Comparison of ENCODE assay signal across 24 mouse cellular contexts in the genomic region with DNA sequence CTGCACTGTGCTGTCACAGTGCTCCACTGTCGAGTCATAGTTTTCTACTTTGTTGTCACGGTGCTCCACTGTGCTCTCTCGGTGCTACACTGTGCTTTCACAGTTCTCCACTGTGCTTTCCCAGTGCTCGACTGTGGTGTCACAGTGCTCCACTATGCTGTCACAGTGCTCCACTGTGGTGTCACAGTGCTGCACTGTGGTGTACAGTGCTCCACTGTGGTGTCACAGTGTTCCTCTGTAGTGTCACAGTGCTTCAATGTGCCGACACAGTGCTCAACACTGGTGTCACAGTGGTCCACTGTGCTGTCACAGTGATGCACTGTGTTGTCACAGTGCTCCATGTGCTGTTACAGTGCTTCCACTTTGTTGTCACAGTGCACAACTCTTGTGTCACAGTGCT.
DNase-seq lines count a peak whose midpoint lies in the region; ATAC-seq and TF ChIP-seq lines count a peak whose summit lies in the region.
"Had no signal": no experiment of that assay in that cellular context is flagged by ENCODE, and none has a peak within 500 bp of the region (broad histone marks: within the 10 kb centered on the region; RNA-seq: fewer than 3 reads in every experiment).

No protein-coding gene starts in this region.

- H3K27ac ChIP-seq in liver, postnatal 0 days (ENCODE audit: low read depth) = no peak overlapping the region
- no peak overlapping the region for H3K27ac ChIP-seq in liver, embryonic 12.5 days
- H3K27ac ChIP-seq: heart, adult 2 months; heart, embryonic 15.5 days; hindbrain, embryonic 14.5 days; intestine, embryonic 15.5 days had no signal

- no peak for TF ChIP-seq CTCF in liver, postnatal 0 days (IDR thresholded peaks at IDR 0.05; ENCODE audit: low read depth)
- TF ChIP-seq CTCF in G1E (IDR thresholded peaks at IDR 0.05; ENCODE audit: low read depth, low read length) = no peak

- no peaks in the 10 kb centered on the region for H3K4me1 ChIP-seq in liver, postnatal 0 days (ENCODE audit: insufficient read depth)
- H3K4me1 ChIP-seq in liver, embryonic 12.5 days = no peaks in the 10 kb centered on the region
- no peaks in the 10 kb centered on the region for H3K4me1 ChIP-seq in G1E (ENCODE audit: insufficient read depth, low read depth, low read length)
- H3K4me1 ChIP-seq: heart, embryonic 12.5 days; heart, embryonic 15.5 days; intestine, embryonic 15.5 days had no signal

- H3K36me3 ChIP-seq in liver, postnatal 0 days (replicated peaks; ENCODE audit: insufficient read depth, low read length) = no peaks in the 10 kb centered on the region
- no peaks in the 10 kb centered on the region for H3K36me3 ChIP-seq in liver, embryonic 12.5 days
- H3K36me3 ChIP-seq in G1E (replicated peaks) = no peaks in the 10 kb centered on the region
- H3K36me3 ChIP-seq: heart, embryonic 12.5 days; heart, embryonic 15.5 days; intestine, embryonic 15.5 days had no signal

- H3K27me3 ChIP-seq in liver, postnatal 0 days (ENCODE audit: insufficient read depth, low read length) = no peaks in the 10 kb centered on the region
- 0 out of 2 replicates have a peak, but pooled peaks cover 3% of the 10 kb centered on the region for H3K27me3 ChIP-seq in liver, embryonic 12.5 days (replicated peaks)
- peaks cover 14% of the 10 kb centered on the region for H3K27me3 ChIP-seq in G1E (ENCODE audit: insufficient read depth, low read length)
- H3K27me3 ChIP-seq: CH12.LX; heart, embryonic 12.5 days; heart, embryonic 15.5 days; intestine, embryonic 15.5 days had no signal

- no peak overlapping the region for H3K4me2 ChIP-seq in liver, postnatal 0 days (ENCODE audit: low read depth, low read length)
- no peak overlapping the region for H3K4me2 ChIP-seq in liver, embryonic 12.5 days
- H3K4me2 ChIP-seq: heart, embryonic 12.5 days; heart, embryonic 15.5 days; hindbrain, embryonic 14.5 days; intestine, embryonic 15.5 days had no signal

- no peak for TF ChIP-seq EP300 in liver, postnatal 0 days (IDR thresholded peaks at IDR 0.05; ENCODE audit: low read depth)

- no peaks in the 10 kb centered on the region for H3K9me3 ChIP-seq in liver, postnatal 0 days (ENCODE audit: low read length)
- H3K9me3 ChIP-seq in liver, embryonic 12.5 days (replicated peaks) = no peaks in the 10 kb centered on the region
- H3K9me3 ChIP-seq in G1E (replicated peaks) = peaks cover 24% of the 10 kb centered on the region
- H3K9me3 ChIP-seq: heart, embryonic 15.5 days; intestine, embryonic 15.5 days had no signal

- no peak overlapping the region for H3K4me3 ChIP-seq in liver, postnatal 0 days (ENCODE audit: low read depth, low read length)
- H3K4me3 ChIP-seq in liver, embryonic 12.5 days = no peak overlapping the region
- H3K4me3 ChIP-seq in G1E (ENCODE audit: low read depth, low read length) = peak overlapping the region; percentile 0; the same call in 1 of the 2 replicates
- H3K4me3 ChIP-seq: heart, adult 2 months; heart, embryonic 12.5 days; heart, embryonic 15.5 days; intestine, embryonic 15.5 days had no signal

- no peak for ATAC-seq in liver, postnatal 0 days
- ATAC-seq in liver, embryonic 12.5 days = no peak
- no peak for ATAC-seq in G1E (ENCODE audit: extremely low read depth, insufficient number of reproducible peaks, low FRiP score, poor library complexity, severe bottlenecking)
- ATAC-seq: activated CD4-positive, CD25-positive, alpha-beta regulatory T cell, adult 4 months; forebrain, embryonic 14.5 days; intestine, embryonic 15.5 days had no signal

- peak; percentile 69 for DNase-seq in heart, adult 11 months
- DNase-seq in heart, postnatal 36 days = no peak
- DNase-seq in liver, postnatal 0 days = peak; percentile 12
- peak; percentile 6 for DNase-seq in retina, postnatal 1 day
- no peak for DNase-seq in retina, embryonic 14.5 days (ENCODE audit: low spot score)
- no peak for DNase-seq in G1E (ENCODE audit: low spot score)
- DNase-seq in layer of hippocampus, postnatal 25 days (ENCODE audit: extremely low spot score in 1 of 2, low spot score in 1 of 2) = no peak
- DNase-seq: adrenal gland, adult 8-10 months; adrenal gland, postnatal 25 days; cerebellum, adult 18-20 months; cerebellum, adult 9-10 months; cerebellum, postnatal 14 days; gastrocnemius, postnatal 25 days; heart, adult 2 months; heart, postnatal 10 days; heart, postnatal 4 days had no signal

- intact Hi-C loops in heart, postnatal 36 days (cut with DNase I) = loop anchor here (5.0 kb wide), 1 partner anchor 75 kb away; no protein-coding TSS in a partner anchor

- 70% methylated on average over 5 of the region's 5 CpGs for WGBS in liver, postnatal 0 days (ENCODE audit: insufficient replicate concordance)
- WGBS in liver, embryonic 12.5 days (ENCODE audit: insufficient replicate concordance) = 62% methylated on average over 5 of the region's 5 CpGs

- H3K9ac ChIP-seq in liver, postnatal 0 days (replicated peaks) = no peak overlapping the region
- H3K9ac ChIP-seq in liver, embryonic 12.5 days = no peak overlapping the region
- H3K9ac ChIP-seq: heart, embryonic 12.5 days; heart, embryonic 15.5 days; hindbrain, embryonic 14.5 days; intestine, embryonic 15.5 days had no signal

Comparison
In these comparisons a context has a peak if more than half of its experiments do, and no peak if none do; other contexts are left out.
1. DNase-seq: peak in heart, adult 11 months (single experiment), liver, postnatal 0 days (single experiment) and retina, postnatal 1 day (single experiment); none in heart, postnatal 36 days (0 of 2), retina, embryonic 14.5 days (single experiment), G1E (single experiment) and layer of hippocampus, postnatal 25 days (0 of 2).